Mouse (Mus musculus) liver, adult 2 months (tissue): ENCODE results near the gene Irak2. TPM values are rescaled to one million over a fixed set of nuclear protein-coding genes. Genes with fewer than 3 reads are reported as not detected.
A peak's percentile ranks its signal among the peaks of the same experiment; 100 is the strongest.

Experiments
- DNase-seq: peaks from one replicate; pipeline ENCODE4 v3.0.0-alpha.2; 2011; ENCODE audit warnings: low read depth, low spot score; ENCODE audit errors: extremely low read depth
- H3K27ac ChIP-seq: fragments of 200-500 bp; replicated peaks from 2 replicates; pipeline ENCODE4 v1.5.1; 2012; ENCODE audit warnings: low read depth, mild to moderate bottlenecking, control low read depth, inconsistent platforms, low read length; ENCODE audit not compliant: insufficient read depth
- H3K27me3 ChIP-seq: fragments of 200-500 bp; 2 replicates; pipeline ENCODE4 v1.6.1; 2012; ENCODE audit warnings: mild to moderate bottlenecking, moderate library complexity, low read length, inconsistent platforms; ENCODE audit not compliant: control insufficient read depth, insufficient read depth
- H3K36me3 ChIP-seq: fragments of 200-500 bp; 2 replicates; pipeline ENCODE4 v1.6.1; 2012; ENCODE audit warnings: low read length, inconsistent platforms; ENCODE audit not compliant: control insufficient read depth, insufficient read depth
- H3K4me1 ChIP-seq: fragments of 200-500 bp; 2 replicates; pipeline ENCODE4 v1.6.1; 2011; ENCODE audit warnings: low read length; ENCODE audit not compliant: control insufficient read depth, insufficient read depth
- H3K4me3 ChIP-seq: fragments of 200-500 bp; 2 replicates; pipeline ENCODE4 v1.5.1; 2011; ENCODE audit warnings: low read depth, mild to moderate bottlenecking, control low read depth, low read length, moderate library complexity; ENCODE audit not compliant: insufficient read depth
- H3K79me2 ChIP-seq: fragments of 200-500 bp; 2 replicates; pipeline ENCODE4 v1.6.1; 2012; ENCODE audit warnings: inconsistent platforms, mild to moderate bottlenecking, low read length, moderate library complexity; ENCODE audit not compliant: control insufficient read depth, insufficient read depth
- H3K9ac ChIP-seq: fragments of 200-500 bp; 2 replicates; pipeline ENCODE4 v1.6.1; 2012; ENCODE audit warnings: low read depth, mild to moderate bottlenecking, control low read depth, inconsistent platforms, low read length
- CTCF ChIP-seq: fragments of 200-500 bp; IDR thresholded peaks from 2 replicates; pipeline ENCODE4 v1.5.1; 2011; ENCODE audit warnings: low read depth, low read length, control low read depth
- POLR2A ChIP-seq: fragments of 200-500 bp; IDR thresholded peaks from 2 replicates; pipeline ENCODE4 v1.6.1; 2011; ENCODE audit warnings: low read length, control low read depth; ENCODE audit not compliant: insufficient read depth; ENCODE audit errors: extremely low read depth
- WGBS: fragments of 180-500 bp; shearing (Covaris S2); methylation state at CpG from one replicate; pipeline ENCODE4 v1.1.7; 2018; 5-methylcytosine and 5-hydroxymethylcytosine counted together
- polyA plus RNA-seq: library from polyadenylated mRNA; depleted of rRNA; stranded (reverse); fragments of >200 nt; gene quantifications from 2 replicates; pipeline ENCODE4 v1.2.3, GENCODE M21; 2012
- total RNA-seq: library from RNA; depleted of rRNA; stranded (reverse); fragments of >200 nt; gene quantifications from 2 replicates; pipeline ENCODE4 v1.2.3, GENCODE M21; 2014

Irak2 gene
- total and polyA plus RNA-seq, 2 experiments: 18.2 to 30.8 TPM

DNA sequence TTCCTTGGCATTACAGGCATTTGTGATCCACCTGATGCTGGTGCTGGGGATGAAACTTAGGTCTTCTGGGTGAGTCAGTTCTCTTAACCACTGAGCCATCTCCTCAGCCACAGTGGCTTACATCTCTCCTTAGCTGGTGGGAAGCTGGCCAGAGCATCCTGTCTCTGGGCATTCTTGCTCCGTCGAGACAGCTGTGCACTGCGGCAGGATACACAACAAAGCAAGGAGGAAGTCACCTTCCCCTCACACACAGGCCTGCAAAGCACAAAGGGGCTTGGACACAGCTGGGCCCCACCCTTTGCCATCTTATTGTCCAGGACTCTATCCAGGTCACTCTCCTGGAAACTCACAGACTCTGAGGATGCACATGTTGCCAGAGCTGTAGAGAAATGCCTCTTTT lies 20.0 kb downstream of the Irak2 start:
- 57% methylated on average over 3 of the region's 3 CpGs for WGBS
- peaks cover 59% of the 10 kb centered on the region for H3K4me1 ChIP-seq
- no peak for TF ChIP-seq POLR2A
- no peak for TF ChIP-seq CTCF

DNA sequence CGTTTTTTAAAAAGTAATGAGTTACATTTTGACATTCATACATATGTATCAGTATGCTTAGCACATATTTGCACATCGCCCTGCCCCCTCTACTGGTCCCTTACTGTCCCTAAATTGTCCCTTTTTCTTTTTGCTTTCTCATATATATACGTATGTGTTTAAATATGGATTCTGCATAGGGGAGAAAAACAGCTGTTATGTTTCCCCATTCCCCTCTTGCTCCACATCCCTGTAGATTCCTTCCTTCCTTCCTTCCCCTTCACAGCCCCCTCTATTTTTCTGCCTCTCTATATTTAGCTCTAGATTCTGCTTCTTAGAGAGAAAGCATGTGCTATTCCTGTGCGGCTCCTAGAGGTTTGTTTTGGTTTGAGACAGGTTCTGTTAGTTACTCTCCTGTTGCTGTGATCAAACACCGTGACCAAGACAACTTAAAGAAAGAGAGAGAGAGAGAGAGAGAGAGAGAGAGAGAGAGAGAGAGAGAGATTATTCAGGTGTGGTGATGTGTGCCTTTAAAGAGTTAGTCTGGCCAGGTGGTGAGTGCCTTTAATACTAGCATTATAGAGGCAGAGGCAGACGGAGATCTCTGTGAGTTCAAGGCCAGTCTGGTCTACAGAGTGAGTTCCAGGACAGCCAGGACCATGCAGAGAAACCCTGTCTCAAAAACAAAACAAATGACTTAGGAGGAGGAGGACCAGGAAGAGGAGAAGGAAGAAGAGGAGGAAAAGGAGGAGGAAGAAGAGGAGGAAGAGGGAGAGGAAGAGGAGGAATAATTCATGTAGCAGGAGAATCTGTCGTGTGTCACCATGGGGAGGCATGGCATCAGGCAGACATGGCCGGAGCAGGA lies 21.6 kb downstream of the Irak2 start:
- H3K4me1 ChIP-seq: peaks cover 54% of the 10 kb centered on the region
- no peak for DNase-seq
- 0 out of 2 replicates have a peak overlapping the region, but pooled peaks have one; percentile 3 for H3K9ac ChIP-seq

More for the DNA sequence above, 20.0 kb downstream of the Irak2 start:
- Histone ChIP-seq H3K4me3 (no peak overlapping the region), H3K36me3 (no peaks in the 10 kb centered on the region), H3K27me3 (no peaks in the 10 kb centered on the region), H3K27ac (peak overlapping the region; percentile 65), H3K79me2 (peaks cover 24% of the 10 kb centered on the region; the same call in 1 of the 2 replicates), H3K9ac (peak overlapping the region; percentile 20; the same call in 1 of the 2 replicates)
- DNase-seq: no peak

DNA sequence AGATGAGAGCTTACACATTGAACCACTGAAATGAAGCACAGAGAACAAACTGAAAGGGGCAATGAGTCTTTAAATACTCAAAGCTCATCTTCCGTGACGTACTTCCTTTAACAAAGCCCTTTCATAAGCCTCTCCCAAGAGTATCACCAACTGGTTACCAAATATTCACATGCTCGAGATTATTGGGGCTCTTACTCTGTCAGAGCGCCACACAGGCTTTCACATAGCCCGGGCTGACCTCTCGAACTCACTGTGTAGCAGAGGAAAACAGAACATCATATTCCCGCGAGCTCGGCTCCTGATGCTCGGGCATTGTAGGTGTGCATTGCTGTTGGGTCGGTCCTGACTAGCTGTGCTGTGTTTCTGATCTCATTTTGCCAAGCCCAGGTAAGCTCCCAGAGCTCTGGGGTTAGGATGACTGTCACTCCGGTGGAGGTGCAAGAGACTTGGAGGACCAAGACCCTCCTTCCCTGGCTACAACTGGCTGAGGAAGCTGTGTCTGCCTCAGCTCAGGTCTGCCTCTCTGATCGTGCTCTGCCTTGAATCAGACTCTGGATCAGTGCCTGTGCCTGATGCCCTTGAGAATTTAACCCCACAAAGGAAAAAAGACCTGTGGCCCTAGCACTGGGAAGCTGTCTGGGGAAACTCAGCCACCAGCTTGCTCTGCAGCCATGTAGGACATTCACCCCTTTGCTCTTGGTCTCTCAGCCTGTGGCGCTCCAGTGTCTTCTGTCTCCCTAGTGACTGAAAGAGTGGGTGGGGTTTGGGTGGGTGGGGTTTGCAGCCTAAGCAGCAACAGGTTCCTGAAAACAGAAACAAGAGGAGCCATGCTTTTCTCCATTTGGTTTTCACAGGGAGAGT lies 22.5 kb downstream of the Irak2 start:
- DNase-seq: peak; percentile 76
- H3K27ac ChIP-seq: peak overlapping the region; percentile 40
- peaks cover 22% of the 10 kb centered on the region; the same call in 1 of the 2 replicates for H3K79me2 ChIP-seq
- 26% methylated on average over 14 of the region's 14 CpGs for WGBS
- H3K27me3 ChIP-seq: no peaks in the 10 kb centered on the region
- TF ChIP-seq POLR2A (no peak), CTCF (no peak)
- no peaks in the 10 kb centered on the region for H3K36me3 ChIP-seq
- H3K4me1 ChIP-seq: peaks cover 48% of the 10 kb centered on the region
- H3K4me3 ChIP-seq: no peak overlapping the region
- H3K9ac ChIP-seq: no peak overlapping the region

More for the DNA sequence above, 21.6 kb downstream of the Irak2 start:
- WGBS: 67% methylated on average over 8 of the region's 8 CpGs
- Histone ChIP-seq H3K27ac (peak overlapping the region; percentile 40), H3K27me3 (no peaks in the 10 kb centered on the region), H3K4me3 (no peak overlapping the region), H3K36me3 (no peaks in the 10 kb centered on the region), H3K79me2 (peaks cover 25% of the 10 kb centered on the region; the same call in 1 of the 2 replicates)
- TF ChIP-seq CTCF: no peak
- TF ChIP-seq POLR2A: no peak

DNA sequence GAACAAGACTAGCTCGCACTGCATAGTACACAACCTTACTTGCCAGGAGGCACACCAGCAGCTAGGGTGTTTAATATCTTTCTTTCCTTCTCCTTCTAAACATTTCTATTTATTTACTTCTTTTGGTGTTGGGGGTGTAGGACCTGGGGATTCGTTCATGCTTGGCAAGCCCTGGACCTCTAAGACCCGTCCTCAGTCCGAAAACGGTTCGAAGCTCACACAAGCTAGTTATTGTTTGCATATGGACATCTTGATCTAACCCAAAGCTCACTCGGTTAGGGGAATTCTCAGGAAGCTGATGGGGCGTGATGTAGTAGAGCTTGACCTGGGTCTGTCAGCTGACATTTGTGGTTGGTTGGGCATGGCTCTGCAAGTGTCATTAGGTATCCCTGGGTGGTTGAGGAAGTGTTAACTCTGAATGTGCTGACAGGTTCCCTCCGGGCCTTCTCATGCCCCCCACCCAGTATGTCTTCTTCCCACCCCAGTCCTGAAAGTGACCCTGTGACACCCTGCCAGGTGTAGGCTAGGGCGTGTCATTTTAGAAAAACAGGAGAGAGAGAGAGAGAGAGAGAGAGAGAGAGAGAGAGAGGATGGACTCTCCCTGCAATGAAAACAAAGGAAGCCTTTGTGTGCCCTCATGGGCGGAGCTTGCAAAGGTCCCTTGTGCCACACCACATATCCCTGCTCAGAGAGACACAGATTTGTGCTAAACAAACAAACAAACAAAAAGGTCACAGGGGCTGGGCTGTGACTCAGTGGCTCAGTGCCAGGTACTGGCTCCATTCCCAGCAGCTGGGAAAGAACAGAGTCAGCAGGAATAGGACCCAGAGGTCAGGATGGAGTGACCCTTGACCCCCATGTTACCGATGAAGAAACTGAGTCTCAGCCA lies 23.3 kb downstream of the Irak2 start:
- Histone ChIP-seq H3K79me2 (peaks cover 22% of the 10 kb centered on the region; the same call in 1 of the 2 replicates), H3K4me1 (peaks cover 43% of the 10 kb centered on the region), H3K27ac (peak overlapping the region; percentile 32), H3K4me3 (no peak overlapping the region), H3K9ac (no peak overlapping the region), H3K27me3 (no peaks in the 10 kb centered on the region), H3K36me3 (no peaks in the 10 kb centered on the region)
- DNase-seq: peak; percentile 97
- no peak for TF ChIP-seq POLR2A
- no peak for TF ChIP-seq CTCF
- WGBS: 32% methylated on average over 12 of the region's 12 CpGs
